Mouse (Mus musculus) CH12F3 (cell line): ENCODE measurements at regions not wholly inside any gene's neighbourhood (a gene's known extent, or its start where the extent isn't known, plus 50 kb on each side); places are given as distances from the start of the nearest gene placed in this dataset.

Experiments
- in situ Hi-C: fragments of 300-500 bp; cut with MboI; formaldehyde crosslinking; loops from 2 replicates; pipeline ENCODE4 v1.14.3; 2020; ENCODE audit warnings: low sequenced_read_pairs

- in situ Hi-C loops, result loop anchor here (25.0 kb wide), 2 partner anchors 237 to 437 kb away; partner anchors contain the start of genes Gpr82 and Nyx
Measured at GRCm38 (mm10) chrX:13224902-13225301, 55.9 kb upstream of the Ddx3x start.

GRCm38 (mm10) chrX:13226429-13226828 is 54.3 kb upstream of the Ddx3x start:
- in situ Hi-C loops, result loop anchor here (25.0 kb wide), 2 partner anchors 236 to 436 kb away; partner anchors contain the start of genes Gpr82 and Nyx

- in situ Hi-C loops, result loop anchor here (25.0 kb wide), 2 partner anchors 232 to 432 kb away; partner anchors contain the start of genes Gpr82 and Nyx
Measured at GRCm38 (mm10) chrX:13229891-13230614, 50.7 kb upstream of the Ddx3x start.

- in situ Hi-C loops, result loop anchor here (25.0 kb wide), 2 partner anchors 232 to 432 kb away; partner anchors contain the start of genes Gpr82 and Nyx
Measured at GRCm38 (mm10) chrX:13230615-13231179, 50.1 kb upstream of the Ddx3x start.
